Mouse (Mus musculus): ENCODE data around the gene Slc25a38.
A peak's percentile ranks its signal among the peaks of the same experiment; 100 is the strongest.
"Not testable (repeated sequence)": the region's sequence is repeated elsewhere in the genome, so short reads cannot be mapped to it uniquely, and the experiment has no call there.

Slc25a38 gene

DNA sequence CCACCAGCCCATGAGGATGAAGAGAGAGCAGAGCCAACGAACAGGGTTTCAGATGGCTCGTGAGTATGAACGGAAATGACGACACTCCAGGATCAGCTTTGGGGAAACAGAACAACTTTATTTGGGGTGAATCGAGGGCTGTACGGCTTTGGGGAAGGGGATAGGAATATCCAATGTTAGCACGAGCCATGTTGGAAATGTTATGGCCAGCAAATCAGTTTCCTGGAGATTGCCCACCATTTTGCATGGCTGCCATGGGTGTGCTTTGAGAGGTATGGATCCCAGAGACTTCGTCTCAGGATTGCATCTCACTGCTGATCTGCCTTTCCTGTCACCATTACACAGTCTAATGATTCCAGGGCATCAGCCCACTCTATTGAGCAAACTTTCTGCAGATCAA lies 10.9 kb upstream of the Slc25a38 start:
- DNase-seq (ENCODE audit: low spot score in 2 of 2), result no peak

GRCm38 (mm10) chr9:120101165-120101564 lies 9.0 kb upstream of the Slc25a38 start:
- no peak for DNase-seq (ENCODE audit: low spot score in 2 of 2)

GRCm38 (mm10) chr9:120108953-120109352 lies 1.2 kb upstream of the Slc25a38 start:
- DNase-seq (ENCODE audit: low spot score in 2 of 2), result not testable (repeated sequence)

GRCm38 (mm10) chr9:120111156-120111945 lies 1.2 kb downstream of the Slc25a38 start:
- DNase-seq (ENCODE audit: low spot score in 2 of 2), result no peak

DNA sequence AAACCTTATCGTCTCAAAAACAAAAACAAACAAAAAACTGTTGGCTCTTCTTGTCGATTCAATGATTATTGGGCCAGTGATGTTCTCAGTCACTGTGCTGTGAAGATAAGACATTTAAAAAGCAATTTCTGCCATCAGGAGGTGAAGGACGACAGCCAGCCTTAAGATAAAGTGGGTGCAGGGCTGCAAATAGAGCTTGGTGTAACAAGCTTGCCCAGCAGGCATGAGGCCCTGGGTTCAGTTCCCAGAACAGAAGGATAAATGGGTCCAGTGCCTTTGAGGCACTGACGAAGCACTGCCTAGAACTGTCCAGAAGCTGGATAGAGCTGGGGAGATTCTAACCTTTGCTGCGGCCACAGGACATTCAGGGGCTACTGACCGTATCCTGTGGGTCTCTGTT lies 2.3 kb downstream of the Slc25a38 start:
- peak; percentile 20 to 57 for DNase-seq (ENCODE audit: low spot score in 2 of 2)

DNA sequence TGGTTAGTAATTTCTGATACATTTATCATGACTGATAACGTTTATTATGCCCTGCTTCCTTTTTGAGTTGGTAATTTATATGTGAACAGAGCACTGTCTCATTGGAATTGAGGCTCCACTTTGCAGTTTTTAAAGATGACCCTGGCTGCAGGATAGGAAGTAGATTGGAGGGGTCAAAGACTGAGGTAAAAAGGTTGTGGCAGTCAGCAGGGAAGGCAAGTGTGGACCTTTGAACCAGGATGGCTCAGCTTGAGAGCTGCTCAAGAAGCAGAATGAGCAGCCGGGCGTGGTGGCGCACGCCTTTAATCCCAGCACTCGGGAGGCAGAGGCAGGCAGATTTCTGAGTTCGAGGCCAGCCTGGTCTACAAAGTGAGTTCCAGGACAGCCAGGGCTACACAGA lies 3.3 kb downstream of the Slc25a38 start:
- DNase-seq (ENCODE audit: low spot score in 2 of 2), result peak in 1 of 2 experiments; percentile 54

DNA sequence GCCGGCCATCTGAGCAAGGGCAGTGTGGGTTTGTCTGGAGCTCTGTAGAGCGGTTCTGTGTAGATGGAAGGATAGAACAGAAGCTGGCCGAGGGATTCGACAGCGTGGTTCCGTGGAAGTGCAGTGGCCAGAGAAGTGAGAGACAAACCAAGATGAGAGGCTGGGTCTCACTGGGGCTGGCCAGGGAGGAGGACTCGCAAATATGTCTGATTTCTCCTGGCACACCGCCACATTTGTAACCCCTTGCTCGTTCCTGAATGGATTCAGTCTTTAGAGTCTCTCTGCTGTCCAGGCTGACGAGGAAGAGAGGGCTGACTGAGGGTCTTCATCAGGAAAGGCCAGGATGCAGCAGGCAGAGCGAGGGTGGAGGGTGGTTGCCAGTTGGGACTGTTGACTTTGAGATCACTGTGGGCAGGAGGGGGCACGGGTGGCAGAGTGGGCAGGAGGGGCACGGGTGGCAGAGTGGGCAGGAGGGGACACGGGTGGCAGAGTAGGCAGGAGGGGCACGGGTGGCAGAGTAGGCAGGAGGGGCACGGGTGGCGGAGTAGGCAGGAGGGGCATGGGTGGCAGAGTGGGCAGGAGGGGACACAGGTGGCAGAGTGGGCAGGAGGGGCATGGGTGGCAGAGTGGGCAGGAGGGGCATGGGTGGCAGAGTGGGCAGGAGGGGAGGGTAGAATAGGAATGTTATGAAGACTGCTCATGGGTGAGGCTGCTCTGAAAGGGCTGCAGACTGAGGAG lies 4.0 kb downstream of the Slc25a38 start:
- peak; percentile 15 to 64 for DNase-seq (ENCODE audit: low spot score in 2 of 2)

DNA sequence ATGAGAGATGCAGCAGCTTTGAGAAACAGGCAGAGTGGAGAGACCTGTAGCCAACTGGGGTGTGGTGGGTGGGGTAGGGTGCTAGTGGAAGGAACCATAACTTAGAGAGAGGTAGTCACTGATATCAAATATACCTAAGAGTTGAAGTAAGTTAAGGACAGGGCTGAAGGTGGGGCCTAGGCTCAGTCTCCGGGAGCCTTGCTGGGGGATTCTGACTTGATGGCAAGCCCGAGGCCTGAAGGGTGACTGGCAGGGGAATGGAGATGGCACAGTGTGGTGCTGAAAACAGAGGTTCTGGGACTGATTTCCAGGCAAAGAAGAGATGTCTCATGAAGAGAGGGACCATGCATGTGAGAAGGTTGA lies 4.6 kb downstream of the Slc25a38 start:
- DNase-seq (ENCODE audit: low spot score in 2 of 2), result peak in 1 of 2 experiments; percentile 40

- DNase-seq (ENCODE audit: low spot score in 2 of 2), result peak; percentile 78 to 84
Measured at GRCm38 (mm10) chr9:120115580-120115979, 5.4 kb downstream of the Slc25a38 start.

GRCm38 (mm10) chr9:120116184-120116624 lies 6.0 kb downstream of the Slc25a38 start:
- DNase-seq (ENCODE audit: low spot score in 2 of 2), result peak in 1 of 2 experiments; percentile 61

DNA sequence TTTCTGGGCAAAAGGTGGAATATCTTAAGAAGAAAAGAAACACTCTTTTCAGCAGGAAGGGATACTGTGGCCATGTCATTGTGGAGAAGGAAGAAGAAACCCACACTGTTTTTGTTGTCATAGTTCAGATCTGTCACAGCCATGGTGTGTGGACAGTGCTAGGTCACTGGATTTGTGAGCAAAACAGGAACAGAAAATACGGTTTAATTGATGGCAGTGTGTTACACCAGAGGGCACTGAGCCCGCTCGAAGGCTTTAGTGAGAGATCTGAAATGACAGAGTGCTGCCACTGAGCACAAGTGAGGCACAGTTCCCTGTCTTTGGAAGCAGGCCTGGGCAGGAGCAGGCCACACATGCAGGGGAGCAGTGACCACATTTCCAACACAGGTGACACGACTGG lies 8.0 kb downstream of the Slc25a38 start:
- DNase-seq (ENCODE audit: low spot score in 2 of 2), result no peak

GRCm38 (mm10) chr9:120120503-120120902 lies 10.3 kb downstream of the Slc25a38 start:
- no peak for DNase-seq (ENCODE audit: low spot score in 2 of 2)

DNA sequence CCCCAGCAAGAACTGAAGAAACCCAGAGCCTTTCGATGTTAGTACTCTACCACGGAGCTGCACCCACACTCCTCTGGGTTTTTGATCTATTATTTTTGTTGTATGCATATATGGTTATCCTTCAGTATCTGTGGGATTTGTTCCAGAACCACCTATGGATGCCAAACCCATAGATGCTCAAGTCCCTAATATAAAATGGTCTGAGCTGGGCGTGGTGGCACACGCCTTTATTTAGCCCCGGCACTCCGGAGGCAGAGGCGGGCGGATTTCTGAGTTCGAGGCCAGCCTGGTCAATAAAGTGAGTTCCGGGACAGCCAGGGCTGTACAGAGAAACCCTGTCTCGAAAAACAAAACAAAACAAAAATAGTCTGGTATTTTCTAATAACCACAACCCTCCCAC lies 16.7 kb downstream of the Slc25a38 start:
- no peak for DNase-seq (ENCODE audit: low spot score in 2 of 2)

GRCm38 (mm10) chr9:120127538-120128251 lies 17.5 kb downstream of the Slc25a38 start, which contains the start of gene Rpsa:
TSS of gene Rpsa (plus strand) at chr9:120127689.
- peak; percentile 94 to 97 for DNase-seq (ENCODE audit: low spot score in 2 of 2)

DNA sequence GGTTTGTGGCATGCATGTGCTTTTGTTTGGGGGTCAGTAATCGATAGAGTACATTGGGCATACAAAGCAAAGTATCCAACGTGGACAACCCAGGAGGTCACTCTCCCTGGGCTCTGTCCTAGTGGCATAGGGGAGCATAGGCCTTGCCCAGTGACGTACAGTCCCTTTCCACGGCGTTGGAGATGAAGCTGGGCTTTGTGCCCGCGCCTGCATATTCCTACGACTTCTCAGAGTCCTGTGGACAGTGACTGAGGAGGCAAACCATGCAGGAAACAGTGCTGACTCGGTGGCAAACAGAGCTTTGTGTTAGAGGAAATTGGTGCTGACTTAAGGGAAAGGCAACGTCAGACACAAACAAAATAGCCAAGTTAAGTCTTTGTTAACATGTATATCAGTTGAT lies 19.1 kb downstream of the Slc25a38 start:
- DNase-seq (ENCODE audit: low spot score in 2 of 2), result no peak

DNA sequence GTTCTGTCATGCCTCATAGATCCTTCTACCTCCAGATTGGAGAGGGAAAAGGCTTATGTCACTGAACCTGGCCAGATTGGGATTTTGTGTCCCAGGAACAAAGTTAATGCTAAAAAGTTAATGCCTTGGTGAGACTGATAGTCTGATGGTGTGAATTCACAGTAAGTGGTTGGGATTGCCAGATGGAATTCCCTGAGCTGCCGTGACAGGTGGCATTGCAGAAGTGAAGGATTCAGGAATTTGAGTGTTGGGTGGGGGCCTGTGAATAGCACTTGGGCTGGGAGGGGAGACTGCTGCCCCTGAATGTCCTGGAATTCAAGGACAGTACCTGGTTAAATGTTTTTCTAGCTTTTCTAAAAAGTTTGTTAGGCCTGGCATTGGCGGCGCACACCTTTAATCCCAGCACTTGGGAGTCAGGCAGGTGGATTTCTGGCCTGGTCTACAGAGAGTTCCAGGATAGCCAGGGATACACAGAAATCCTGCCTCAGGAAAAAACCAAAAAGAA lies 21.7 kb downstream of the Slc25a38 start:
- DNase-seq (ENCODE audit: low spot score in 2 of 2), result no peak

GRCm38 (mm10) chr9:120132980-120133754 lies 23.0 kb downstream of the Slc25a38 start:
- DNase-seq (ENCODE audit: low spot score in 2 of 2), result no peak

DNA sequence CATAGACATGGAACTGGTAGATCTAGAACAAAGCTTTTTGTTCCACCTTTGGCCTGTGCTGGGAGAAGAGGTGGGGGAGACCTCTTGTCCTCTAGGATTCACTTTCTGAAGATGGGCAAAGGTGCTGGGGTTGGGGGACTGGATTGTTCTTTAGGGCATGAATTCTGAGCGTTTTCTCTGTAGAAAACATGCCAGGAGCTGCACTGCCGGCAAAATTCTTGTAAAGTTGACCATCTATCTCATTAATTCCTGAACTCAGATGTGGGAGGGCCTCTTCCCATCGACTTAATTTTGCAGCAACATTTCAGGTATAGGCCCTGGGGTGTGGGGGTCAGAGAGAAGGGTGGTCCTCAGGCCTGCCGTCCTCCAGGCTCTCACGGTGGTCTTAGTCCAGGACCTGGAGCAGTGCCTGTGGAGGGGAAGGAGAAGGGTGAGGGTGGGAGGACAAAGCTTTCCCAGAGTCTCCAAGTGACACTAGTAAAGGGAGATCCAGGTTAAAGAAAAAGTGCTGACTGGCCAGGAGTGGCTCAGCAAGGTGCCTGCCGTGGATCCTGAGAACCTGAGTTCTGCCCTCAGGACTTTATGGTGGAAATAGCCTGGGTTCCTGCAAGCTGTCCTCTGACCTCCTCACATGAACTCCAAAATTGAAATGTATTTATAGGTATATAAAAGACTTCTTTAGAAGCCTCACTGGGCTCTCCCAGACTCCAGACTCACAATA lies 23.7 kb downstream of the Slc25a38 start:
- no peak for DNase-seq (ENCODE audit: low spot score in 2 of 2)

GRCm38 (mm10) chr9:120134529-120135160 lies 24.5 kb downstream of the Slc25a38 start:
- no peak for DNase-seq (ENCODE audit: low spot score in 2 of 2)

DNA sequence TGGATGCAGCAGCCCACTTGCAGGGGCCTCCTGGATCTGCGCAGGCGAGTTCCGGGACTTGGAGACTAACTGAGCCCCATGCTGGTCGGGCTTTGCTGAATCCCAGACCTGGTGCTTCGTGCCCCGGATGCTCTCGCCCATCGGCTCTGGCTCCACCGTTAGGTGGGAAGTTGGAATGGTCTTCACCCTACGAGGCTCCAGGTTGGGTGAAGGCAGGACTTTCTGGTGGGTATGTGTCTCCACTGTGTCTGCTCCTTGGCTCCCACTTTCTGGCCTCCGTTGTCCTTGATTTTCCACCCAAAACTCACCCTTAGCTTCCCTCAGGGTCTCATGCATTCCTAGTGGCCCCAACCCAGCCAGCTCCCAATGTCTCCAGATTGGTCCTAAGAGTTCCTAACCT lies 25.3 kb downstream of the Slc25a38 start:
- no peak for DNase-seq (ENCODE audit: low spot score in 2 of 2)

Data from spleen, postnatal 4 days (tissue).